Mouse (Mus musculus): ENCODE measurements around the gene Gdf15.

DNA sequence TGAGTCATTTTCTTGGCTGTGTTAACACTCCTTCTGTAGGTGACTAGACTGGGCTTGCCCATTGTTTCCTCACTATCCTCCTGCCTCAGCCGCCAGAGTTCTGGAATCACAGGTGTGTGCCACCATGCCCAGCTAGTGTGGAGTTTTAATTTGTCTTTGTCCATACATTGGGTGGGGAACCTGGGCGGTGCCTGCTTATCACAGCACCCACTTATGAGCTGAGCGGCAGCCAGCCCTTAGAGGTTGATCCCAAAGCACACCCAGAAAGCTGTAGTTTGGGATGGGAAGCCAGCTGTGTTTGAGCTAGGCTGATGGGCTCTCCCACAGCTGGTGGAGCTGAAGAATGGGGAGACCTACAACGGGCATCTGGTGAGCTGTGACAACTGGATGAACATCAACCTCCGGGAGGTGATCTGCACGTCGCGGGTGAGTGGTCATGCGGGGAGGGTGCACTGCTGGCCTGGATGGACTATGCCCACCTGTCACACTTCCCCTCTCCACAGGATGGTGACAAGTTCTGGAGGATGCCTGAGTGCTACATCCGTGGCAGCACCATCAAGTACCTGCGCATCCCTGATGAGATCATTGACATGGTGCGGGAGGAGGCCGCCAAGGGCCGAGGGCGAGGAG, 45.3 kb upstream of the Gdf15 start:
- TF ChIP-seq CTCF (IDR thresholded peaks at IDR 0.05; ENCODE audit: low read depth, low read length) (no peak), GATA1 (IDR thresholded peaks at IDR 0.05; ENCODE audit: borderline replicate concordance, low read length) (no peak), TAL1 (conservative IDR thresholded peaks at IDR 0.05; ENCODE audit: low read depth, low read length) (no peak)

All from G1E (cell line).